Mouse (Mus musculus): ENCODE measurements around the gene Fblim1. TPM values are rescaled to one million over a fixed set of nuclear protein-coding genes. Genes with fewer than 3 reads are reported as not detected.

The Fblim1 gene
- total and polyA plus RNA-seq, 3 experiments = 0.07 to 1.2 (median 0.17) TPM

DNA sequence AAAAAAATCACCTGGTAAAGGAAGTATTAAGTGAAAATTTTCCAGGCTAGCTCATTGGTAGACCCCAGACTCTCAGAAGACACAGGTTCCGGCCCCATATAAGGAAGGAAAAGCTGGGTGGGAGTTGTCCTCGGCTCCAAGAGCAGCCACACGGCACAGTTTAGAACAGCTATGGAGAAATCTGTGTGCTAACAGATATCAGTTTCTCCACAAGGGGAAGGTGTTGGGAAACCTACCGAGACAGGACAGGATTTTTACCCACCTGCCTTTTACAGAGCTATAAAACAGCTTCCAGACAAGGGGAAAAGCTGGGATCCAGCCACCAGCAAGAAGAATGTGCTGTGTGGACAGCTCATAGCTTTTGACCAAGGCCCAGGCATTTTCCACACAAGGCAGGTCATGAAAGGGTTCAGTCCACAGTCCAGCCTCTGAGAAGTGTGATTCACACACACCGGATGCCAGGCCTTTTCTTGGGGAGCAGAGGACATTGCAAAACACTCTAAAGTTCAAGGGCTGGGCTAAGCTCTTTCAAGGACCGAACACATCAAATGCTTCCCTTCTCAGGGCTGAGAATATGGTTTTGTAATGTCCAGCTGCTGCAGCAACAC, 32.4 kb downstream of the Fblim1 start:
- no peak for DNase-seq (ENCODE audit: extremely low read depth)
- dilution Hi-C loops (cut with MboI; ENCODE audit: extremely low pct_ligation_motif_present, extremely low pct_unique_long_range_greater_than_20kb, low sequenced_read_pairs) = no loop called here
- Histone ChIP-seq H3K9me3 (replicated peaks; ENCODE audit: low read length) (peaks cover 3% of the 10 kb centered on the region), H3K4me1 (ENCODE audit: control insufficient read depth in 1 of 2, insufficient read depth in 2 of 2) (peaks cover 3 to 24% of the 10 kb centered on the region in 2 experiments), H3K27me3 (replicated peaks) (no peaks in the 10 kb centered on the region), H3K27ac (ENCODE audit: insufficient read depth, low read depth) (no peak overlapping the region), H3K79me2 (replicated peaks; ENCODE audit: control insufficient read depth, extremely low read depth, insufficient read depth, poor library complexity, severe bottlenecking) (no peaks in the 10 kb centered on the region), H3K9ac (ENCODE audit: insufficient read depth, low read depth) (no peak overlapping the region), H3K4me2 (ENCODE audit: insufficient read depth, low read depth, poor library complexity, severe bottlenecking) (no peak overlapping the region), H3K4me3 (replicated peaks in 1 of 3; ENCODE audit: low read depth in 2 of 3, low read length in 2 of 3, poor library complexity in 1 of 3) (no peak overlapping the region), H3K36me3 (replicated peaks in 1 of 2; ENCODE audit: control insufficient read depth in 1 of 2, insufficient read depth in 1 of 2, low read length in 1 of 2) (no peaks in the 10 kb centered on the region)
- TF ChIP-seq BHLHE40 (IDR thresholded peaks at IDR 0.05; ENCODE audit: low read depth, low read length) (no peak), POLR2AphosphoS2 (IDR thresholded peaks at IDR 0.05; ENCODE audit: low read depth, low read length) (no peak), E2F4 (IDR thresholded peaks at IDR 0.05; ENCODE audit: insufficient replicate concordance, low read depth, low read length) (no peak), HCFC1 (IDR thresholded peaks at IDR 0.05; ENCODE audit: low read depth, low read length) (no peak), MXI1 (IDR thresholded peaks at IDR 0.05; ENCODE audit: low read depth, low read length) (no peak), EP300 (IDR thresholded peaks at IDR 0.05; ENCODE audit: low read length) (no peak), SIN3A (IDR thresholded peaks at IDR 0.05; ENCODE audit: low read length) (no peak), UBTF (IDR thresholded peaks at IDR 0.05; ENCODE audit: low read depth, low read length) (no peak), TCF12 (IDR thresholded peaks at IDR 0.05; ENCODE audit: low read depth, low read length) (no peak), USF1 (IDR thresholded peaks at IDR 0.05; ENCODE audit: low read depth, low read length) (no peak), CHD1 (IDR thresholded peaks at IDR 0.05; ENCODE audit: low read depth, low read length) (no peak), POLR2A (IDR thresholded peaks at IDR 0.05; ENCODE audit: low read depth, low read length) (no peak), CHD2 (IDR thresholded peaks at IDR 0.05; ENCODE audit: low read length) (no peak), KAT2A (IDR thresholded peaks at IDR 0.05; ENCODE audit: insufficient replicate concordance, low read length) (no peak), ZNF384 (IDR thresholded peaks at IDR 0.05; ENCODE audit: low read depth, low read length) (no peak), ZKSCAN1 (IDR thresholded peaks at IDR 0.05; ENCODE audit: borderline replicate concordance, low read depth, low read length) (no peak), MAFK (IDR thresholded peaks at IDR 0.05; ENCODE audit: insufficient replicate concordance, low read length) (no peak), RCOR1 (conservative IDR thresholded peaks at IDR 0.05; ENCODE audit: low read depth, low read length) (no peak)
- in situ Hi-C loops (cut with MboI; ENCODE audit: low pct_ligation_motif_present, low pct_unique_long_range_greater_than_20kb, low sequenced_read_pairs) = no loop called here

DNA sequence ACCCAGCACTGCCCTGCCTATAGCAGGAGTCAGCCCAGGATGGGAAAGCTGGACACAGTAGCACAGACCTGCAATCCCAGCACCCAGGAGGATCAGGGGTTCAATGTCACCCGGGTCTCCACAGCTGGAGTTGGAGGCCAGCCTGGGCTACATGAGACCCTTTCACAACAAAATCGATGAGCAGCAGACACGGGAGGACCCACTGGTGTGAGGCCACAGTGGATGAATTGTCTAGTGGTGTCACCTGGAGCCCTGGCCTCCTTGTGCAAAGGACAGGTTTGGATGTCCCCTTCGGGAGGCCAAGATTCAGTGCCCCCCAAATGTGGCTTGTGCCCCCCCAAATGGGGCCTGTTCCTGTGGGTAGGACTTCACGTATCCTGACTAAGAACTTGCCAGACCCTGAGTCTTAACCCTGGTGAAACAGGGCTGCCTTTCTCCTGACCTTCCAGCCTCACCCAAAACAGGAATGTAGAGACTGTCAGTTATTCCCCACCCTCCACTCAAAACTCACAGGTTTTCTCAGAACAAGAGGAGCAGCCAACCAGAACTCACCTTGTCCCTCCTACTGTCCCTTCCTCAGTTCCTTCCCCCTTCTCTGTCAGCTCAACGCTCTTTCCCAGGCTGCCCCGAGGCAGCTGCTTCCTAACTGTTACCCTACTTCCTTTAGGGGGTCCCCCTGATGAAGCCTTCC, 33.1 kb downstream of the Fblim1 start:
- no peak overlapping the region for H3K4me3 ChIP-seq (replicated peaks in 1 of 3; ENCODE audit: low read depth in 2 of 3, low read length in 2 of 3, poor library complexity in 1 of 3)
- no peaks in the 10 kb centered on the region for H3K36me3 ChIP-seq (replicated peaks in 1 of 2; ENCODE audit: control insufficient read depth in 1 of 2, insufficient read depth in 1 of 2, low read length in 1 of 2)
- H3K9me3 ChIP-seq (replicated peaks; ENCODE audit: low read length) = peaks cover 3% of the 10 kb centered on the region
- H3K79me2 ChIP-seq (replicated peaks; ENCODE audit: control insufficient read depth, extremely low read depth, insufficient read depth, poor library complexity, severe bottlenecking) = no peaks in the 10 kb centered on the region
- H3K4me1 ChIP-seq (ENCODE audit: control insufficient read depth in 1 of 2, insufficient read depth in 2 of 2) = peaks cover 3 to 24% of the 10 kb centered on the region in 2 experiments
- no peak for DNase-seq (ENCODE audit: extremely low read depth)
- H3K9ac ChIP-seq (ENCODE audit: insufficient read depth, low read depth) = no peak overlapping the region
- no peaks in the 10 kb centered on the region for H3K27me3 ChIP-seq (replicated peaks)
- no peak overlapping the region for H3K27ac ChIP-seq (ENCODE audit: insufficient read depth, low read depth)
- dilution Hi-C loops (cut with MboI; ENCODE audit: extremely low pct_ligation_motif_present, extremely low pct_unique_long_range_greater_than_20kb, low sequenced_read_pairs) (no loop called here), in situ Hi-C loops (cut with MboI; ENCODE audit: low pct_ligation_motif_present, low pct_unique_long_range_greater_than_20kb, low sequenced_read_pairs) (no loop called here)
- TF ChIP-seq ZMIZ1 (IDR thresholded peaks at IDR 0.05; ENCODE audit: low read depth, low read length) (no peak), USF1 (IDR thresholded peaks at IDR 0.05; ENCODE audit: low read depth, low read length) (no peak), MXI1 (IDR thresholded peaks at IDR 0.05; ENCODE audit: low read depth, low read length) (no peak), MYC (IDR thresholded peaks at IDR 0.05; ENCODE audit: low read depth, low read length) (no peak), PAX5 (IDR thresholded peaks at IDR 0.05; ENCODE audit: low read length) (no peak), HCFC1 (IDR thresholded peaks at IDR 0.05; ENCODE audit: low read depth, low read length) (no peak), UBTF (IDR thresholded peaks at IDR 0.05; ENCODE audit: low read depth, low read length) (no peak), E2F4 (IDR thresholded peaks at IDR 0.05; ENCODE audit: insufficient replicate concordance, low read depth, low read length) (no peak), ZKSCAN1 (IDR thresholded peaks at IDR 0.05; ENCODE audit: borderline replicate concordance, low read depth, low read length) (no peak), KAT2A (IDR thresholded peaks at IDR 0.05; ENCODE audit: insufficient replicate concordance, low read length) (no peak), EP300 (IDR thresholded peaks at IDR 0.05; ENCODE audit: low read length) (no peak), MEF2A (IDR thresholded peaks at IDR 0.05; ENCODE audit: borderline replicate concordance, low read depth, low read length) (no peak), RCOR1 (conservative IDR thresholded peaks at IDR 0.05; ENCODE audit: low read depth, low read length) (no peak), MAFK (IDR thresholded peaks at IDR 0.05; ENCODE audit: insufficient replicate concordance, low read length) (no peak), SIN3A (IDR thresholded peaks at IDR 0.05; ENCODE audit: low read length) (no peak), JUN (IDR thresholded peaks at IDR 0.05; ENCODE audit: insufficient read depth, low read depth, low read length) (no peak), ZNF384 (IDR thresholded peaks at IDR 0.05; ENCODE audit: low read depth, low read length) (no peak), MAZ (IDR thresholded peaks at IDR 0.05; ENCODE audit: low read depth, low read length) (no peak), ELF1 (IDR thresholded peaks at IDR 0.05; ENCODE audit: low read depth, low read length) (no peak)
- no peak overlapping the region for H3K4me2 ChIP-seq (ENCODE audit: insufficient read depth, low read depth, poor library complexity, severe bottlenecking)
